Mouse (Mus musculus) layer of hippocampus, adult 18-20 months (tissue): ENCODE data around the gene Ddx60. TPM values are rescaled to one million over a fixed set of nuclear protein-coding genes. Genes with fewer than 3 reads are reported as not detected.
"Not testable (repeated sequence)": the region's sequence is repeated elsewhere in the genome, so short reads cannot be mapped to it uniquely, and the experiment has no call there.

Source experiments
- DNase-seq, 2 experiments: peaks; one replicate each; pipeline ENCODE4 v3.0.0; 2022; ENCODE audit warnings: low spot score in 2 of 2
- long read RNA-seq: library from polyadenylated mRNA; stranded (forward); transcript quantifications from one replicate; pipeline ENCODE4 v2.0.0, GENCODE M21; 2021
- total RNA-seq, 2 experiments: library from RNA; stranded (reverse); gene quantifications; 2 replicates each; pipeline ENCODE4 v1.2.3; 2021

Ddx60 gene
- total RNA-seq: under 1 TPM; 0.23 to 0.30 TPM
- long read RNA-seq: 0 reads

- peak; percentile 25 to 70 for DNase-seq
These were observed at the start of gene Ddx60 for GRCm38 (mm10) chr8:61927777-61928494. Gene Ddx60 (plus strand): TSS chr8:61928087.

- DNase-seq: peak; percentile 28 to 73
These were observed 33.8 kb upstream of the Ddx60 start for GRCm38 (mm10) chr8:61894062-61894461.

GRCm38 (mm10) chr8:61896742-61897141, 31.1 kb upstream of the Ddx60 start:
- no peak for DNase-seq

GRCm38 (mm10) chr8:61897402-61897801, 30.5 kb upstream of the Ddx60 start:
- no peak for DNase-seq

- DNase-seq: no peak
These were observed 26.7 kb upstream of the Ddx60 start for GRCm38 (mm10) chr8:61901028-61901717.

- DNase-seq: no peak
These were observed 25.4 kb upstream of the Ddx60 start, which contains the start of gene Palld for GRCm38 (mm10) chr8:61902521-61902920. Gene Palld (minus strand): TSS chr8:61902690.

GRCm38 (mm10) chr8:61908303-61909215, 19.3 kb upstream of the Ddx60 start:
- no peak for DNase-seq

GRCm38 (mm10) chr8:61909313-61909712, 18.6 kb upstream of the Ddx60 start:
- DNase-seq: no peak

- no peak for DNase-seq
These were observed 15.1 kb upstream of the Ddx60 start for GRCm38 (mm10) chr8:61912817-61913216.

GRCm38 (mm10) chr8:61913957-61914356, 13.9 kb upstream of the Ddx60 start:
- no peak for DNase-seq

- no peak for DNase-seq
These were observed 10.6 kb upstream of the Ddx60 start for GRCm38 (mm10) chr8:61917287-61917686.

GRCm38 (mm10) chr8:61919145-61919788, 8.6 kb upstream of the Ddx60 start:
- DNase-seq: no peak

- no peak for DNase-seq
These were observed 7.5 kb upstream of the Ddx60 start for GRCm38 (mm10) chr8:61920389-61920788.

- DNase-seq: no peak
These were observed 6.3 kb upstream of the Ddx60 start for GRCm38 (mm10) chr8:61921454-61922054.

- DNase-seq: no peak
These were observed 3.4 kb upstream of the Ddx60 start for GRCm38 (mm10) chr8:61924518-61924917.

GRCm38 (mm10) chr8:61933243-61933642, 5.4 kb downstream of the Ddx60 start:
- DNase-seq: no peak

GRCm38 (mm10) chr8:61937576-61937975, 9.7 kb downstream of the Ddx60 start:
- DNase-seq: no peak

- not testable (repeated sequence) for DNase-seq
These were observed 36.9 kb downstream of the Ddx60 start for GRCm38 (mm10) chr8:61964591-61965375.

GRCm38 (mm10) chr8:61969581-61969980, 41.7 kb downstream of the Ddx60 start:
- no peak for DNase-seq

- no peak for DNase-seq
These were observed 57.1 kb downstream of the Ddx60 start for GRCm38 (mm10) chr8:61984941-61985340.
